Mouse (Mus musculus) heart, postnatal 0 days (tissue): ENCODE data around the gene Rsph14. TPM values are rescaled to one million over a fixed set of nuclear protein-coding genes. Genes with fewer than 3 reads are reported as not detected.

Experiments
- ATAC-seq: fragments of 200-750 bp; cut with Nextera tagmentation; 2 replicates; pipeline ENCODE4 v1.8.0; 2017; ENCODE audit warnings: low read depth, moderate number of reproducible peaks, moderate library complexity; ENCODE audit not compliant: insufficient read depth
- DNase-seq: peaks from one replicate; pipeline ENCODE4 v3.0.0-alpha.2; 2016; ENCODE audit warnings: low spot score
- H3K27ac ChIP-seq: fragments of 300-500 bp; sonication (generic); 2 replicates; pipeline ENCODE4 v1.5.1; 2014; ENCODE audit warnings: low read depth, mild to moderate bottlenecking
- H3K27me3 ChIP-seq: fragments of 300-500 bp; sonication (generic); 2 replicates; pipeline ENCODE4 v1.6.1; 2014; ENCODE audit warnings: low read length, mixed read lengths; ENCODE audit not compliant: control insufficient read depth, insufficient read depth
- H3K36me3 ChIP-seq: fragments of 300-500 bp; sonication (generic); replicated peaks from 2 replicates; pipeline ENCODE4 v1.6.1; 2014; ENCODE audit warnings: low read length, mixed read lengths; ENCODE audit not compliant: control insufficient read depth, insufficient read depth
- H3K4me1 ChIP-seq: fragments of 300-500 bp; sonication (generic); 2 replicates; pipeline ENCODE4 v1.6.1; 2014; ENCODE audit warnings: antibody characterized with exemption; ENCODE audit not compliant: control insufficient read depth, insufficient read depth
- H3K4me2 ChIP-seq: fragments of 300-500 bp; sonication (generic); 2 replicates; pipeline ENCODE4 v1.6.1; 2014; ENCODE audit warnings: low read depth, mild to moderate bottlenecking, low read length, moderate library complexity
- H3K4me3 ChIP-seq: fragments of 300-500 bp; sonication (generic); 2 replicates; pipeline ENCODE4 v1.5.1; 2014; ENCODE audit warnings: low read depth, low read length
- H3K9ac ChIP-seq: fragments of 300-500 bp; sonication (generic); replicated peaks from 2 replicates; pipeline ENCODE4 v1.6.1; 2014; ENCODE audit warnings: low read depth, low read length, mixed read lengths
- H3K9me3 ChIP-seq: fragments of 300-500 bp; sonication (generic); replicated peaks from 2 replicates; pipeline ENCODE4 v1.6.1; 2016; ENCODE audit warnings: low read length; ENCODE audit not compliant: control insufficient read depth
- CTCF ChIP-seq: IDR thresholded peaks from 2 replicates; pipeline ENCODE4 v1.5.1; 2016; ENCODE audit warnings: antibody characterized with exemption, control low read depth, low read depth
- EP300 ChIP-seq: IDR thresholded peaks from 2 replicates; pipeline ENCODE4 v1.6.1; 2016; ENCODE audit warnings: antibody characterized with exemption, low read depth
- WGBS: fragments of 180-500 bp; shearing (Covaris S2); extraction: QIAGEN DNeasy Blood & Tissue Kit; methylation state at CpG from one replicate; pipeline ENCODE4 v1.1.7; 2014; 5-methylcytosine and 5-hydroxymethylcytosine counted together
- polyA plus RNA-seq: library from polyadenylated mRNA; unstranded; fragments of >200 nt; fragmentation: Nextera tagmentation; extraction: Ambion mirVana; gene quantifications from 2 replicates; pipeline ENCODE4 v1.2.1, GENCODE M21; 2015
- total RNA-seq: library from RNA; depleted of rRNA; stranded (reverse); fragments of >200 nt; gene quantifications from 2 replicates; pipeline ENCODE4 v1.2.3, GENCODE M21; 2014; ENCODE audit warnings: low replicate concordance

The Rsph14 gene
- total and polyA plus RNA-seq, 2 experiments from 2014 or later = not detected

DNA sequence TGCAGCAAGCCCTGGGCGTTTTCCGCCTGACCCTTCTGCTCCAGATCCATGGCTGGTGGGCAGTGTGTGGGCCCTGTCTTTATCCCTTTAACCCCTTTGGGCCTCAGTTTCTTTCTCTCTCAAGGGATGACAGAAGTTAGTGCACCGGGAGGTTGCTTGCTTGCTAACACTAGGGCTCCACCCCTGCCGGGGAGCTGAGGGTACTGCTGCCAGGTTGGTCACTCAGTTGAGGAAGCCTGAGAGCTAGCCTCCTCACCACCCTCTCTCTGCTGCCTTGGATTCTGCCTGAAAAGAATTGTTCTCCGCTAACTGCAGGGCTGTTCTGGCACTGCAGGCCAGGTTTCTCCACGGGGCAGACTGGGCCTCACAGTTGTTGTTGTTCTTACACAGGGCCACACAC lies 59.4 kb downstream of the Rsph14 start:
- no peaks in the 10 kb centered on the region for H3K36me3 ChIP-seq
- no peak for TF ChIP-seq EP300
- no peak for TF ChIP-seq CTCF
- no peaks in the 10 kb centered on the region for H3K9me3 ChIP-seq
- no peak for ATAC-seq
- H3K4me2 ChIP-seq = no peak overlapping the region
- H3K27me3 ChIP-seq = peaks cover 36% of the 10 kb centered on the region
- H3K9ac ChIP-seq = no peak overlapping the region
- no peak overlapping the region for H3K27ac ChIP-seq
- H3K4me3 ChIP-seq = no peak overlapping the region
- WGBS = 74% methylated on average over 6 of the region's 6 CpGs
- H3K4me1 ChIP-seq = no peaks in the 10 kb centered on the region
- no peak for DNase-seq

DNA sequence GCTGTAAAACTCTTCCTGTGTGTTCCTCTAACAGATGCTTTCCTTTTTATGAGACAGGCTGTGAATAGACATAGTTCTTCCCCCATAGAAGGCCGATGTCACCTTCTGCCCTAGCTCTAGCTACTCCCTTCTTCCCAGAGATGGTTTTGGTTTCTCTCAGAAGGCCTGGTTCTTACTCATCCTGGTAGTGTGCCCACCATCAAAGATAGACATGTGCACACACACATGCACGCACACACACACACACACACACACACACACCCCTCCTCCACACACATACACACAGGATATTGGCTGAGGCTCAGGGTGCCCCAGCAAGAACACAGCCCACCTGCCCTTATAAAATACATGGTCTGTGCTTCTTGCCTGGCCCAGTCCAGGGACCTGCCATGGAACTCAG lies 63.1 kb downstream of the Rsph14 start:
- no peak for TF ChIP-seq EP300
- no peak for DNase-seq
- Histone ChIP-seq H3K9me3 (no peaks in the 10 kb centered on the region), H3K9ac (no peak overlapping the region), H3K4me1 (peaks cover 9% of the 10 kb centered on the region; the same call in 1 of the 2 replicates), H3K27ac (no peak overlapping the region), H3K4me2 (no peak overlapping the region), H3K4me3 (no peak overlapping the region), H3K27me3 (peaks cover 60% of the 10 kb centered on the region), H3K36me3 (no peaks in the 10 kb centered on the region)
- ATAC-seq = no peak
- WGBS = 92% methylated on average over 2 of the region's 2 CpGs

DNA sequence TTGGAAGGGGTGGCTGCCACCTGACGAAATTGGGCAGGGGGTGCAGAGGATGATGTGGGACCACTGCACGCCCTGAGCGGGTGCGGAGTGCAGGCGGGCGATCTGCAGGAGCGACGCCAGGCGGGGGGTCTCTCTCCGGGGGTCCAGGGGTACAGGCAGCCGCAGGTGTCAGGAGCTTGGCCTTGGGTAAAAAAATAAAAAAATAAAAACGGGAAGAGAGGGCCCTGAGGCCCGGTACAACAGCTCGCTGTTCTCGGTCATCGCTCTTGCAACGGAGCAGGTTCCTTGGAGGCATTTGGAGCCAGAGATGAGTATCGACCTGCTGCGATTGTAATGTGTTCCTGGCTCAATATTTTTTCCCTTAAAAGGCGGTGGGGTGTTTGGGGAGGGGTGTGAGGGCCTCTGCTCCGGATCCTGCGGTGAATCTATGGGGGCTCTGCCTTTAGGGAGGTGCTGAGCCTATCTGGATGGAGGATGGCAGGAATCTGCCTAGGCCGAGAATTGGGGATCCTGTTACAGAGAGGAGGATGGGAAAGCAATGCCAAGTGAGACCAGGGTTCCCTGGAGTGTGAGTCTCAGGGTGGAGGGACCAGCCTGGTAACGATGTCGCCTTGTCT lies 64.6 kb downstream of the Rsph14 start:
- Histone ChIP-seq H3K27ac (no peak overlapping the region), H3K9ac (no peak overlapping the region; the same call in 1 of the 2 replicates), H3K36me3 (no peaks in the 10 kb centered on the region), H3K27me3 (peaks cover 70% of the 10 kb centered on the region), H3K4me2 (peak overlapping the region; percentile 96), H3K9me3 (no peaks in the 10 kb centered on the region), H3K4me3 (peak overlapping the region; percentile 71), H3K4me1 (peaks cover 9% of the 10 kb centered on the region; the same call in 1 of the 2 replicates)
- ATAC-seq = no peak
- TF ChIP-seq CTCF = no peak
- no peak for TF ChIP-seq EP300
- no peak for DNase-seq
- 9% methylated on average over 25 of the region's 25 CpGs for WGBS

DNA sequence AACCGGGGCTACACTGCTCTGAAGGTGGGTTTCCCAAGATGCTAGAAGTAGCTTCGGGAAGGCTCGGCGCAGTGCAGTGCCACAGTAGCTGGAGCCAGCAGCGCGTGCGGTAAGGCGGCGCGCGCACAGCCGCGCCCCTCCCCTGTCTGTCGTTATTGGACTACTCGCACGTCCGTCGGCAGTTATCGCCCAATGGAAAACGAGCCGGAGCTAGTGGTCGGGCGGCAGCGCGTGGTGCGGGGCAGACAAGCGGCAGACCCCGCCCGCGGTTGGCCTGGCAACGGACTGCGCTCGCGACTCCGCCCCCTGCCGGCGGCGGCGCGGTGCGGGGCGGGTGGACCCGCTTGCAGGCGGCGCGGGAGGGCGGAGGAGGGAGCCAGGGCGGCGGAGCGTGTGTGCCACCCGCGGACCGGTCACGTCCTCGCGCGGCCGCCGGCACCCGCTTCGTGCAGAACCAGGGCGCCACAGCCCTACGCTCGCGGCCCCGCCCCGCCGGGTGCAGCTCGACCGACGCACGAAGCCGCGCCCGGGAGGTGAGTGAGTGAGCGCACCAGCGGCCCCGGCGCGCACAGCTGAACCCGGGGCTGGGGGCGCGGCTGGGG lies 65.4 kb downstream of the Rsph14 start, which contains the start of gene Gnaz:
Gene Gnaz (plus strand): TSS at position 328 of the 602 bp plus-strand sequence.
- TF ChIP-seq CTCF (no peak), EP300 (no peak)
- peak; percentile 97 for ATAC-seq
- peak; percentile 93 for DNase-seq
- peaks cover 64% of the 10 kb centered on the region for H3K27me3 ChIP-seq
- H3K4me3 ChIP-seq = peak within 1 kb of the TSS; percentile 71
- peak within 1 kb of the TSS; percentile 23; the same call in 1 of the 2 replicates for H3K9ac ChIP-seq
- 0% methylated on average over 72 of the region's 83 CpGs for WGBS
- no peak within 1 kb of the TSS for H3K27ac ChIP-seq
- H3K36me3 ChIP-seq = no peaks in the 10 kb centered on the region
- no peaks in the 10 kb centered on the region for H3K9me3 ChIP-seq
- peaks cover 9% of the 10 kb centered on the region; the same call in 1 of the 2 replicates for H3K4me1 ChIP-seq
- peak within 1 kb of the TSS; percentile 96 for H3K4me2 ChIP-seq

DNA sequence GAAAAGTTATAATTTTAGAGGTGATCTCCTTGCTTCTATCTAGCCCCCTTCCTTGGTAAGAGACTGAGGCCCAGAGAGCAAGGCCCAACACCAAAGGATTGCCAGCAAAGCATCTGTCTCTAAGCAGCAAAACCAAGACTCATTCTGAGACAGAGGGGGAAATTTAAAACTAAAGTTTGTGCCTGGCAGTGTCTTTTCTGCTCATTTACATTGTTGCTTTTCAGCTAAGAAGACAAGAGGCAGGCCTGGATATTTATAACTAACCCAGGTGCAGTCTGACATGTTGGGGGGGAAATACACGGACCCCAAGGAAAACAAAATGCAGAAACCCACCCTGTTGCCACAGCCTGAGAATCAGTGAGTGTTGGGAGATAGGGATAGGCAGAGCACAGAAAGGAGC lies 68.0 kb downstream of the Rsph14 start:
- DNase-seq = no peak
- ATAC-seq = no peak
- Histone ChIP-seq H3K9ac (no peak overlapping the region), H3K36me3 (no peaks in the 10 kb centered on the region), H3K9me3 (no peaks in the 10 kb centered on the region), H3K27ac (no peak overlapping the region), H3K4me2 (no peak overlapping the region), H3K4me3 (no peak overlapping the region), H3K4me1 (peaks cover 9% of the 10 kb centered on the region; the same call in 1 of the 2 replicates), H3K27me3 (peaks cover 53% of the 10 kb centered on the region)
- TF ChIP-seq CTCF (no peak), EP300 (no peak)
- WGBS = 35% methylated on average over 1 of the region's 1 CpGs
